Mouse (Mus musculus) neural tube, embryonic 14.5 days (tissue): Measurements from ENCODE around the gene Pla1a. TPM values are rescaled to one million over a fixed set of nuclear protein-coding genes. Genes with fewer than 3 reads are reported as not detected.

Experiments used
- ATAC-seq: fragments of 200-750 bp; cut with Nextera tagmentation; 2 replicates; pipeline ENCODE4 v1.8.0; 2017; ENCODE audit warnings: low read depth, mild to moderate bottlenecking, moderate TSS enrichment, moderate library complexity
- H3K27ac ChIP-seq: fragments of 300-500 bp; sonication (generic); 2 replicates; pipeline ENCODE4 v1.5.1; 2014; ENCODE audit warnings: low read depth, mild to moderate bottlenecking, control low read depth, low read length, moderate library complexity, mixed read lengths
- H3K27me3 ChIP-seq: fragments of 300-500 bp; sonication (generic); 2 replicates; pipeline ENCODE4 v1.6.1; 2014; ENCODE audit warnings: low read length; ENCODE audit not compliant: control insufficient read depth, insufficient read depth
- H3K36me3 ChIP-seq: fragments of 300-500 bp; sonication (generic); 2 replicates; pipeline ENCODE4 v1.6.1; 2014; ENCODE audit warnings: low read length, mixed read lengths; ENCODE audit not compliant: control insufficient read depth, insufficient read depth
- H3K4me1 ChIP-seq: fragments of 300-500 bp; sonication (generic); 2 replicates; pipeline ENCODE4 v1.6.1; 2014; ENCODE audit warnings: low read length; ENCODE audit not compliant: control insufficient read depth, insufficient read depth
- H3K4me2 ChIP-seq: fragments of 300-500 bp; sonication (generic); 2 replicates; pipeline ENCODE4 v1.6.1; 2014; ENCODE audit warnings: mild to moderate bottlenecking, low read depth, low read length, control low read depth
- H3K4me3 ChIP-seq: fragments of 300-500 bp; sonication (generic); 2 replicates; pipeline ENCODE4 v1.5.1; 2014; ENCODE audit warnings: low read depth, low read length, control low read depth, mixed read lengths
- H3K9ac ChIP-seq: fragments of 300-500 bp; sonication (generic); replicated peaks from 2 replicates; pipeline ENCODE4 v1.6.1; 2014; ENCODE audit warnings: low read depth, mild to moderate bottlenecking, control low read depth, low read length, mixed read lengths
- H3K9me3 ChIP-seq: fragments of 300-500 bp; sonication (generic); 2 replicates; pipeline ENCODE4 v1.6.1; 2016; ENCODE audit warnings: low read length; ENCODE audit not compliant: control insufficient read depth
- WGBS: fragments of 180-500 bp; shearing (Covaris S2); extraction: QIAGEN DNeasy Blood & Tissue Kit; methylation state at CpG from one replicate; pipeline ENCODE4 v1.1.7; 2014; 5-methylcytosine and 5-hydroxymethylcytosine counted together
- polyA plus RNA-seq: library from polyadenylated mRNA; unstranded; fragments of >200 nt; fragmentation: Nextera tagmentation; extraction: Ambion mirVana; gene quantifications from 2 replicates; pipeline ENCODE4 v1.2.1, GENCODE M21; 2014

Pla1a gene
- polyA plus RNA-seq, 1 experiment from 2014 or later: 0.47 TPM

DNA sequence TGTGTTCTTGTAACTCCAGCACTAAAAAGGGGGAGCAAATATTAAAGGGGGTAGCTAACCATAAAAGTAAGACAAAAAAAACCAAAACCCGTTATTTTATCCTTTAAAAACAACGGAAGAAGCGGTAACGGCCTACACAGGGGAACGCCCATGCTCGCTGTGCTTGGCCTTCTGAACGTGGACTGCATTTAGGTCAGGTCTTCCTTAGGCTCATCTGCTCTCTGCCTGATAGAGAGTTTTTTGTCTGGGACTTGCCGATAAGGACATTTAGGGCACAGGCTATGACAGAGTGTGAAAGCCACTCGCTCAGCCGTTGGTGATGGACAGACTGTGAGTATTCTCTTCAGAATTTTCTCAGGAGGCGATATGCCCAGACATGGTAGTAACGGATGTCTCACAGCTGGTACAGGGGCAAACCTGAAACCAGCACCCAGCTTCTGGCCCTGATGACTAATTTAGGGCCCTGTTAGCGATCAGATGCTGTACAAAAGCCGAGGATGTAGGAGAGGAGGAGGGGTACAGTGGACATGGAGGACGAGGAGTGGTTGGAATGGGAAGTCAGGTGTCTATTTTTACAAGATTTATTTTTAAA lies 61.1 kb downstream of the Pla1a start:
- Histone ChIP-seq H3K9me3 (no peaks in the 10 kb centered on the region), H3K27me3 (no peaks in the 10 kb centered on the region), H3K36me3 (no peaks in the 10 kb centered on the region), H3K4me2 (no peak overlapping the region), H3K4me1 (no peaks in the 10 kb centered on the region; the same call in 1 of the 2 replicates), H3K9ac (no peak overlapping the region), H3K27ac (no peak overlapping the region), H3K4me3 (no peak overlapping the region)
- 91% methylated on average over 15 of the region's 15 CpGs for WGBS
- no peak for ATAC-seq

DNA sequence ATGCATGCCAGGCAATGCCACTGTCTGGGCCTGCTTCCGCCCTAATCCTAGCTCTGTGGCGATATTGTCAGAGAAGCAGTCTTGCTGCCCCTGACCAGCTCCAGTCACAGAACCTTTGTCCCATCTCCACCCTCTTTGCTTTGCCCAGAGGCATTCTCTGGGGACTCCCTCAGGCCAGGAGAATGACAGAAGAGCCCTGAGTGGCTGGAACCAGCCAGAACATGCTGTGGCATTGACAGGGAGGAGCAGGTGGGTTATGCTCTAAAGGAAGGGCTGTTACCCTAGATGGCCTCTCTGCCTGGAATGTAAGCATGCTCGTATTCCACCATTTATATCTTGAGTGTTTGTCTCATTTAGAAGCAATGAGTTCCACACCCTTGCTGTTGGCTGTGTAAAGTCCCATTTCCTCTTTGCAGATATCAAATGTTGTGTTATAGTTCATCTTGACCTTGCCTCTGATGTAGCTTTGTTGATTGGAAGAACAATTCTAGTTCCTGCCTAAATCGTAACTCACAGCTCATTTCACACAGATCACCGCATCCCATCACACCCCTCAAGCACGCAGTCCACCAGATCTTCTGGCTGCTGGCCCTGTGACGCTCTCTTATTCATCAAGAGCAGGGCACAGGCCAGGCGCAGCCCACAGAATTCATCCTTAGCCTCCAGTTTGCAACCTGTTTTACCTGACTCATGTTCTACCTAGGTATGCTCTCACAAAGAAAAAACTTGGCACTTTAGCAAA lies 62.1 kb downstream of the Pla1a start:
- Histone ChIP-seq H3K4me2 (no peak overlapping the region), H3K4me3 (no peak overlapping the region), H3K36me3 (no peaks in the 10 kb centered on the region), H3K9ac (no peak overlapping the region), H3K4me1 (no peaks in the 10 kb centered on the region), H3K9me3 (no peaks in the 10 kb centered on the region), H3K27ac (no peak overlapping the region), H3K27me3 (no peaks in the 10 kb centered on the region)
- no peak for ATAC-seq
- 79% methylated on average over 8 of the region's 8 CpGs for WGBS

DNA sequence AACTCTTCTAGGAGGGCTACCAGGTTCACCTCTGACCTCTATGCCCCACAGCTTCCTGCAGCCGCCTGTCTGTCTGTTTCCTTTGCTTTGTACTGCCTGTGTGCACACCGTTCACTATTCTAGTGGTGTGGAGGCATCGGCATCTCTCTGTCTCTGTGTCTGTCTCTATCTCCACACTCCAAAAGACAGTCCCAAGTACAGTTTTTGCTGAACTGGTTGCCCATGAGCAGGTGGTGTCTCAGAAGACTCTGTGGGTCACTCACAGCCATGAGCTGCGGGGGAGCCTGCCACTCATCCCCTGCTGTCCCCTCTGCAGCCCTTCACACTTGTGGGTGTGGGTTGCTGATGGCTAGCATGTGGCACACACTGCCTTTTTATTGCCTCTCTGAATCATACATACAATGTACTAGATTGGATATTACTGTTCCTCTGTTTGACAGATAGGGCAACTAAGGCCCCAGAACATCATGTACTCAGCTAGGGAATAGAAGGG lies 62.9 kb downstream of the Pla1a start:
- no peaks in the 10 kb centered on the region for H3K4me1 ChIP-seq
- no peak overlapping the region for H3K27ac ChIP-seq
- WGBS: 86% methylated on average over 4 of the region's 4 CpGs
- H3K9me3 ChIP-seq: no peaks in the 10 kb centered on the region
- no peak overlapping the region for H3K9ac ChIP-seq
- no peak for ATAC-seq
- no peaks in the 10 kb centered on the region for H3K27me3 ChIP-seq
- no peaks in the 10 kb centered on the region for H3K36me3 ChIP-seq
- H3K4me3 ChIP-seq: no peak overlapping the region
- H3K4me2 ChIP-seq: no peak overlapping the region

DNA sequence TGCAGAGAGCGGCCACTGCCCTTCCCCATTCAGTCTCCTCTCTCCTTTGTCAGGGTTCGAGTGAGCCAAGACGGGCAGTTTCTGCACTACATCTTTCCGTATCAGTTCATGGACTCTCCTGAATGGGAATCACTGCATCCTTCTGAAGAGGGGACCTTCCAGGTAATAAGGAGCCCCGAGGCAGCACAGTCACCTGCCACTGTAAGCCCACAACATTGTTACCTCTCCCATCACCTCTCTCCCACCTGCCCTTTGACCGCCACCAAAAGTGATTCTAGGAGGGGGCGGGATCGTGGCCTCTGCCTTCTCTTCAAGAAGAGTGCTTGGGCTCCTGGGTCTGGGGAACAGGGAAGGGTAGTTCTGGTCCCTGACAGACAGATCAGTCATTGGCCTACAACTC lies 63.5 kb downstream of the Pla1a start:
- Histone ChIP-seq H3K36me3 (no peaks in the 10 kb centered on the region), H3K4me1 (no peaks in the 10 kb centered on the region)
- no peak for ATAC-seq

DNA sequence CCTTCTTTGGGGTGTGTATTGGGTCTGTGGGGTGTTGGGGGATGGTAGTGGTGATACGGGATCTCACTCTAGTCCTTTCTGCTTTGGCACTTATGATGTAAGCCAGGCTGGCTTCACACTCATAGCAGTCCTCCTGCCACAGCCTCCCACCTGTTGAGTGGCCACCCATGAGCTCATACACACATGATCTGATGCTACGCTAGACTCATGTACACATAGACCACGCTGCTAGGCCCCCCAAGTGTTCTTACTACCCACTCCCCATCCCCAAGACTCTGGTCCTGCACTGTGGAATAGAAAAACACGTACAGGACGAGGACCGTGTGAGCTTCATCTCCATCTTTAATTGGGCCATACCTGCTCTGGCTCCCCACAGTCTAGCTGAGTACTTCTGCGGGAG lies 63.9 kb downstream of the Pla1a start:
- 87% methylated on average over 7 of the region's 7 CpGs for WGBS
- no peaks in the 10 kb centered on the region for H3K9me3 ChIP-seq
- H3K27ac ChIP-seq: no peak overlapping the region
- H3K27me3 ChIP-seq: no peaks in the 10 kb centered on the region
- ATAC-seq: no peak
- H3K4me1 ChIP-seq: no peaks in the 10 kb centered on the region
- H3K4me3 ChIP-seq: no peak overlapping the region
- no peaks in the 10 kb centered on the region for H3K36me3 ChIP-seq
- no peak overlapping the region for H3K9ac ChIP-seq
- H3K4me2 ChIP-seq: no peak overlapping the region

More for the DNA sequence above, 63.5 kb downstream of the Pla1a start:
- H3K27ac ChIP-seq: no peak overlapping the region
- no peak overlapping the region for H3K9ac ChIP-seq
- H3K4me3 ChIP-seq: no peak overlapping the region
- no peaks in the 10 kb centered on the region for H3K27me3 ChIP-seq
- WGBS: 90% methylated on average over 8 of the region's 8 CpGs
- H3K4me2 ChIP-seq: no peak overlapping the region
- no peaks in the 10 kb centered on the region for H3K9me3 ChIP-seq

DNA sequence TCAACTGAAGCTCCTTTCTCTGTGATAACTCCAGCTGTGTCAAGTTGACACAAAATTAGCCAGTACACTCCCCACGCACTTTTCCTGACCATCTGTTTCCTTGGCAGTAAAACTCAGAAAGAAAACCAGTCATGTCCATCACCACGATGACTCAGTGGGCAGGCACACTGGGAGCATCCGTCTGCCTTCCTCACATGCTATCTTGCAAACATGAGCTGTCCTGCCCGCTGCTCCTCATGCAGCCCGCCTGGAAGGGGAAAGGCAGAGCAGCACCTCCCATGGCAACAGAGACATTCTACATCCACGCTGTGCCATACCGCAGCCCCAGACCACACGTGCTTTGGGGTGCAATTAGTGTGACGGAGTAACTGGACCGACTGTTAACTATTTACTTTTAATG lies 64.6 kb downstream of the Pla1a start:
- WGBS: 61% methylated on average over 10 of the region's 10 CpGs
- H3K27ac ChIP-seq: no peak overlapping the region
- no peaks in the 10 kb centered on the region for H3K27me3 ChIP-seq
- H3K4me2 ChIP-seq: no peak overlapping the region
- no peaks in the 10 kb centered on the region for H3K4me1 ChIP-seq
- no peak overlapping the region for H3K9ac ChIP-seq
- H3K4me3 ChIP-seq: no peak overlapping the region
- no peak for ATAC-seq
- no peaks in the 10 kb centered on the region for H3K9me3 ChIP-seq
- H3K36me3 ChIP-seq: no peaks in the 10 kb centered on the region

DNA sequence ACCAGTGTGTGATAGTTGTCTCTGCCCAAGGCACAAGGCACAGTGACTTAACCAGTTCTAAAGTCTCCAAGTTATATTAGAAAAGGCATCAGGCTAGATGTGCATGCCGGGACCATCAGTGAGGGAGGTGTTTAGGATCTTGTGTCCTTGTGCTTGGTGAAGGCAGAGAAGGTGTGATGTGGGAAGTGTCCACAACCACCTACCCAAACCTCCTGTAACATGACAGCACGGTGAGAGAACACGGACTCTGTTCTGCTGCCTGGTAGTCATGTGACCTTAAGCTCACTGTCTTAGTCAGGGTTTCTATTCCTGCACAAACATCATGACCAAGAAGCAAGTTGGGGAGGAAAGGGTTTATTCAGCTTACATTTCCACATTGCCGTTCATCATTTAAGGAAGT lies 66.7 kb downstream of the Pla1a start:
- 92% methylated on average over 4 of the region's 4 CpGs for WGBS
- H3K36me3 ChIP-seq: no peaks in the 10 kb centered on the region
- no peaks in the 10 kb centered on the region for H3K27me3 ChIP-seq
- H3K9ac ChIP-seq: no peak overlapping the region
- no peak for ATAC-seq
- no peak overlapping the region for H3K4me2 ChIP-seq
- H3K4me1 ChIP-seq: no peaks in the 10 kb centered on the region
- H3K4me3 ChIP-seq: no peak overlapping the region
- no peaks in the 10 kb centered on the region for H3K9me3 ChIP-seq
- H3K27ac ChIP-seq: no peak overlapping the region

DNA sequence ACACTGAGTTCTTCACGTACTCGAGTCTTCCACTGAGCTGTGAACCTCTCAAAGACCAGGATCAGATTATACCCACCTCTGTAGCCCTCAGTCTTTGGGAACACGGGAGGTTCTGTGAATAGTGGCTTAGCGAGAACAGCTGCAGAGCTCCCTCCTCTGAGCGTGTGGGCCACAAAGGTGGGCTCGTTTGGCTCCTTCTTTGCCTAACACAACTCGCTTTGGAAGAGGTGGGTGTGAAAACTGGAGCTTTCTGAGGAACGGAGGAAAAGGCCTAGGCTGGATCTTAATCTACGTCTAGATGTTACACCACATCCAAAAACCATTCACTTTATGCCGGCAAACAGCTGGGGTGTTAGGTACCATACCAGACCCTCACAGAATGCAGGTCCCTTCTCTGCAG lies 67.6 kb downstream of the Pla1a start:
- Histone ChIP-seq H3K4me1 (no peaks in the 10 kb centered on the region), H3K4me2 (no peak overlapping the region), H3K27ac (no peak overlapping the region), H3K9me3 (no peaks in the 10 kb centered on the region), H3K9ac (no peak overlapping the region), H3K27me3 (no peaks in the 10 kb centered on the region), H3K4me3 (no peak overlapping the region), H3K36me3 (no peaks in the 10 kb centered on the region)
- 89% methylated on average over 10 of the region's 10 CpGs for WGBS
- no peak for ATAC-seq

DNA sequence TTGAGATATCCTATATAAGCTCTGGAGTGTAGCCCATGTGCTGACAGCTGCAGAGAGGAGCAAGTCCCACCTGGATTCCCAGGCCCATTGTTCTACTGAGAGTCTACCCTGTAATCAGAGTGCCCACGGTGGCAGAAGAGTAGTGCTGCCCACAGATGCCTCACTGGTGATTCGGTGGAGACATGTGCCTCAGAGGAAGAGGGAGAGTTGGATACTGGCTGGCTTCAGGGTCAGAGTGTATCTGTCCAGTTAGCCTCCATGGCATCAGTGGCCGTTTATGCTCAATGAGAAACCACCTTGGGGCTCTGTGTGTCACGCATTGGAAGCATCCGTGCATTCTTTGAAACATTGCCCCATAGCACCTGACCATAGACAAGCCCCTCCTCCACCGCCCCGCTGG lies 69.3 kb downstream of the Pla1a start:
- no peak overlapping the region for H3K4me2 ChIP-seq
- no peaks in the 10 kb centered on the region for H3K4me1 ChIP-seq
- no peaks in the 10 kb centered on the region for H3K27me3 ChIP-seq
- H3K9ac ChIP-seq: no peak overlapping the region
- H3K36me3 ChIP-seq: no peaks in the 10 kb centered on the region
- H3K27ac ChIP-seq: no peak overlapping the region
- ATAC-seq: no peak
- 91% methylated on average over 7 of the region's 7 CpGs for WGBS
- no peaks in the 10 kb centered on the region for H3K9me3 ChIP-seq
- no peak overlapping the region for H3K4me3 ChIP-seq
